Mouse (Mus musculus): Measurements from ENCODE around the gene Zfp462. TPM values are rescaled to one million over a fixed set of nuclear protein-coding genes. Genes with fewer than 3 reads are reported as not detected.

Gene Zfp462
- polyA plus RNA-seq, 1 experiment from 2014 or later = 16.8 TPM

DNA sequence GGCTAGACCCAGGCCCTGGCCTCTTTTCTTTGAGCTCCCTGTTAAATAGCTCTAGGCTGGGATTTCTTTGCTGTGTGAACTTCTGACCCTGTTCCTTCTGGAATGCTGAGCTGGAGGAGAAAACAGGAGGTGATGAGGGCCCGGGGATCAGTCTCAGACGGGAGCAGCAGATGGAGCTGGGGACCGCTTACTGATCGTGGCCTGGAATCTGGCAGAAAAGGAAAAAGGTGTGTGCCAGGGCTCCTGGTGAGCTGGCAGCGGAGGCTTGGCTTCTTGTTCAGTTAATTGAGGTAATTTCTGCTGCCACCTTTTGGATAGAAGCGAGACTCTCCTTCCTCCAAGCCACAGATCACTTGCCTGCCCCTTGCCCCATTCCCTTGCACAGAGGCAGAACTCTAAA is 177.1 kb downstream of the Zfp462 start:
- no peaks in the 10 kb centered on the region for H3K9me3 ChIP-seq (ENCODE audit: control insufficient read depth, low read length)
- H3K27me3 ChIP-seq (ENCODE audit: control insufficient read depth, insufficient read depth, low read length) = no peaks in the 10 kb centered on the region
- H3K9ac ChIP-seq (replicated peaks; ENCODE audit: low read depth, low read length) = no peak overlapping the region
- no peak overlapping the region for H3K4me2 ChIP-seq (ENCODE audit: low read depth, low read length)
- no peaks in the 10 kb centered on the region for H3K4me1 ChIP-seq (ENCODE audit: control insufficient read depth, insufficient read depth, low read length)
- no peak overlapping the region for H3K4me3 ChIP-seq (ENCODE audit: low read depth, low read length)
- 45% methylated on average over 6 of the region's 6 CpGs for WGBS
- no peaks in the 10 kb centered on the region for H3K36me3 ChIP-seq (ENCODE audit: control insufficient read depth, insufficient read depth, low read length)
- ATAC-seq (ENCODE audit: low read depth) = no peak
- no peak overlapping the region for H3K27ac ChIP-seq (ENCODE audit: low read depth, low read length)

DNA sequence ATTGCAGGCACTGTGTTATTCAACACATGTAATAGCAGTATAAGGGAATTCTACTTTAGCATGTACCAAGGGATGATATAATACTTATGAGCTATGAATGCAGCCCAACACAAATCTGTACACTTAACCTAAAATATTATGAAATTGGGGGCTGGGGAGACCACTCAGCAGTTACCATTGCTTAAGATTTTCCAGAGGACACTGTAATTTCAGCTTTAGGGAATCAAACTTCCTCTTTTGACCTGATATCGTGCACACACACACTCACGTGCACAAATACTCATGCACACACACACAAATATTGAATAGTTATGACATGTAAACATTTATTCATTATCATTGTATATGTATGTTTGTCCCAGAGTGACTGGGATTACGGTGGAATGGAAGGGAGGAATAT is 179.3 kb downstream of the Zfp462 start:
- no peak overlapping the region for H3K4me3 ChIP-seq (ENCODE audit: low read depth, low read length)
- 90% methylated on average over 3 of the region's 3 CpGs for WGBS
- no peak overlapping the region for H3K27ac ChIP-seq (ENCODE audit: low read depth, low read length)
- H3K9ac ChIP-seq (replicated peaks; ENCODE audit: low read depth, low read length) = no peak overlapping the region
- H3K36me3 ChIP-seq (ENCODE audit: control insufficient read depth, insufficient read depth, low read length) = no peaks in the 10 kb centered on the region
- no peaks in the 10 kb centered on the region for H3K9me3 ChIP-seq (ENCODE audit: control insufficient read depth, low read length)
- H3K4me1 ChIP-seq (ENCODE audit: control insufficient read depth, insufficient read depth, low read length) = no peaks in the 10 kb centered on the region
- H3K4me2 ChIP-seq (ENCODE audit: low read depth, low read length) = no peak overlapping the region
- no peak for ATAC-seq (ENCODE audit: low read depth)
- H3K27me3 ChIP-seq (ENCODE audit: control insufficient read depth, insufficient read depth, low read length) = no peaks in the 10 kb centered on the region

DNA sequence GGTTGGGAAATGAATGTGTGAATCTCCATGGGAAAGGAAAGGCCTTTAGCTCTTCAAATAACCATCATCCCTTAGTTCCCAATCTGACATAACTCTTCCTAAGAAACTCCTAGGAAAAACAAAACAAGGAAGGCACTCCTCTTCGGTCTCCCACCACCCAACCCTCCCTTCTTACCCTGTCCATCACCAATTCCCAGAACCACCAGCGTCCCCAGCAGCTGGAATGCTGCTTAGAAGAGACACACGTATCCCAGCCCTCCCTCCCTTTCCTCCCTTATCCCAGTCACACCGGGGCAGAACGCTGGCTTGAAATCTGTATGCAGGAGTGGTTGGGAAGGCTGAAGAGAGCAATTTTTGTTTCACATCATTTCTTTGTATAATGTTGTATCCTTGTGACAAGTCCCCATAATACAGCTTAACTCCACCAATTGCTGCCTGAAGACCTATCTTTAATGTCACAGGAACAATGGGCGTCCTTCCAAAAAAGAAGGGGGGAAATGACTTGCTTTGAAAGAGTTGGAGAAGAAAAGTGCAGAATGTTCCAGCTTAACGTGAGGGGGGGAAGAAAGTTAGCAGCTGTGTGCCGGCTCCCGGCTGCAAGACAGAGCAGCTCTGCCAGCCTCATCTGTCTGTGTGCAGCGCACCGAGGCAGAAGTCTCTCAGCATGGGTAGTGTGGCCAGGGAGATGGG is 180.3 kb downstream of the Zfp462 start:
- WGBS = 57% methylated on average over 11 of the region's 11 CpGs
- H3K27ac ChIP-seq (ENCODE audit: low read depth, low read length) = no peak overlapping the region
- H3K9ac ChIP-seq (replicated peaks; ENCODE audit: low read depth, low read length) = no peak overlapping the region
- no peaks in the 10 kb centered on the region for H3K36me3 ChIP-seq (ENCODE audit: control insufficient read depth, insufficient read depth, low read length)
- no peak overlapping the region for H3K4me3 ChIP-seq (ENCODE audit: low read depth, low read length)
- H3K27me3 ChIP-seq (ENCODE audit: control insufficient read depth, insufficient read depth, low read length) = no peaks in the 10 kb centered on the region
- no peaks in the 10 kb centered on the region for H3K4me1 ChIP-seq (ENCODE audit: control insufficient read depth, insufficient read depth, low read length)
- no peaks in the 10 kb centered on the region for H3K9me3 ChIP-seq (ENCODE audit: control insufficient read depth, low read length)
- no peak for ATAC-seq (ENCODE audit: low read depth)
- H3K4me2 ChIP-seq (ENCODE audit: low read depth, low read length) = no peak overlapping the region

DNA sequence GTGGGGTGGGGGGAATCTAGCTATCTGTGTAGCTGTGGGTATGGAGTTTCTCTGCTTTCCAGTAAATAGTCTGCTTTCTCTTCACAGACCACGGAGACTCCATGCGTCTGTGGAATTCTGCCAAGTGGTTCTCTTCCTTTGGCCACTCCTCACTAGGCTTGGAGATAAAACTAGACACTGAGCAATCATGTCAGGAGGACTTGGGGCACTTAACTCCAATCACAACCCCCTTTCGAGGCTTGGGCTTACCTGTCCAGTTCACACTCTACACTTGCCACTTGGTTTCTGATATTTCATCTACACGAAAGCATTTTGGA is 180.8 kb downstream of the Zfp462 start:
- no peak overlapping the region for H3K9ac ChIP-seq (replicated peaks; ENCODE audit: low read depth, low read length)
- H3K27me3 ChIP-seq (ENCODE audit: control insufficient read depth, insufficient read depth, low read length) = no peaks in the 10 kb centered on the region
- H3K4me3 ChIP-seq (ENCODE audit: low read depth, low read length) = no peak overlapping the region
- H3K27ac ChIP-seq (ENCODE audit: low read depth, low read length) = no peak overlapping the region
- no peaks in the 10 kb centered on the region for H3K9me3 ChIP-seq (ENCODE audit: control insufficient read depth, low read length)
- no peak for ATAC-seq (ENCODE audit: low read depth)
- H3K36me3 ChIP-seq (ENCODE audit: control insufficient read depth, insufficient read depth, low read length) = no peaks in the 10 kb centered on the region
- H3K4me2 ChIP-seq (ENCODE audit: low read depth, low read length) = no peak overlapping the region
- WGBS = 77% methylated on average over 4 of the region's 4 CpGs
- H3K4me1 ChIP-seq (ENCODE audit: control insufficient read depth, insufficient read depth, low read length) = no peaks in the 10 kb centered on the region

DNA sequence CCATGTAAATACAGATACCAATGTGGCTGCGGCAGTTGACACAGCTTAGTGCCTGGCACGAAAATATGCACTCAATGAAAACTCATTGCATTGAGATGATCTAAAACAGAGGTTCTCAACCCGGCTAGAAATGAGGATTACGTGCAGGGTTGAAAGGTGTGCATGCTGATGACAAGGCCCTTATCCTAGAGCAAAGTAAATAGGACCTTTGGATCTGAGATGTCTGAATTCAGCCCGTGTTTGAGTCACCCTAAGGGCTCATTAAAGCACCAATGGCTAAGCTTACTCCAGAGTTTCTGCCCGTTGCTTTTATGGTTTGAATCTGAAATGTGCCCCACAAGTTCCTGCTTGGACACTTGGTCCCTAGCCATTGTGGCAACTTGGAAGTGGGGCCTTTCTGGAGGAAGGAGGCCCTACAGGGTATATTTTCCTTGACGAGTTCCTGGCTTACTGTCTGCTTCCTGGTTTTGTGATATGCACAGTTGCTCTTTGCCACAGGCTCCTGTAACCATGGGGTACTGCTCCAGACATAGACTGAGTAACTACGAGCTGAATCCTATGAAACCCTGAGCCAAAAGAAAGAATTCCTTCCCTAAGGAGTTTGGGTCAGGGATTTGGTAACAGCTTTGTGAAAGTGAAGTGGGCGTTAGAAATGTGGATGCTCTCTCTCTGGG is 182.5 kb downstream of the Zfp462 start:
- Histone ChIP-seq H3K27ac (ENCODE audit: low read depth, low read length) (no peak overlapping the region), H3K36me3 (ENCODE audit: control insufficient read depth, insufficient read depth, low read length) (no peaks in the 10 kb centered on the region), H3K4me3 (ENCODE audit: low read depth, low read length) (no peak overlapping the region), H3K27me3 (ENCODE audit: control insufficient read depth, insufficient read depth, low read length) (no peaks in the 10 kb centered on the region), H3K4me2 (ENCODE audit: low read depth, low read length) (no peak overlapping the region), H3K4me1 (ENCODE audit: control insufficient read depth, insufficient read depth, low read length) (no peaks in the 10 kb centered on the region), H3K9me3 (ENCODE audit: control insufficient read depth, low read length) (no peaks in the 10 kb centered on the region), H3K9ac (replicated peaks; ENCODE audit: low read depth, low read length) (no peak overlapping the region)
- ATAC-seq (ENCODE audit: low read depth) = no peak
- 90% methylated on average over 9 of the region's 9 CpGs for whole genome bisulfite sequencing

DNA sequence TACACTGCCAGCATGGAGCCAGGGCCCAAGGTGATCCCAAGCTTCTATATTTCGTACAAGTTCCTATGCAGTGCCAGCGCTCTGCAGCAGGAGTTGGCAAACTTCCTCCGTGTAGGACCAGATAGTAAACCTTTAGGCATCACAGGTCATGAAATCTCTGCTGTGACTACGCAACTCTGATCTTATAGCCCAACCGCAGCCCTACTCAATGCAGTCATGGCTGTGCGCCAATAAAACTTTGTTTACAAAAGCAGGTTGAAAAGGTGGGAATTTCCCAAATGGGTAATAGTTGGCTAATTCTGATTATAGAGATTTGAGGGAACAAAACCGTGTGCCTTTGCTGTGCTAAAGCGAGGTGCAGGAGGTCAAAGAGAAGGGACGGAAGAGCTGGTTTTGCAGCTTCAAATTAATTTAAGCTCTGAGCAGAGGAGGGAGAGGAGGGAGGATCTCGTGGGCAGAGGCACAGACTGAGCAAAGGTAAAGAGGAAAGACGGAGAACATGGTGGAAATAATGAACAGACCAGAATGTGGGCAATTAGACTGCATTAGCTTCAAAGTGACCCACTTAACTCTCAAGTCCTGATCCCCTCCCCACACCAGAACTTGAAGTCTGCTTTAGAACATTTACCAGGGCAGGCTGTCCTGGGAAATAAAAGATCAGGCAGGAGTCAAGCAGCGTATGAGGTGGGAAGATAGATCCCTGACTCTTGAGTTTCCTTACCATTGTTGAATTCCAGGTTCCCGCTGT is 183.4 kb downstream of the Zfp462 start:
- WGBS = 88% methylated on average over 13 of the region's 13 CpGs
- no peaks in the 10 kb centered on the region for H3K27me3 ChIP-seq (ENCODE audit: control insufficient read depth, insufficient read depth, low read length)
- H3K36me3 ChIP-seq (ENCODE audit: control insufficient read depth, insufficient read depth, low read length) = no peaks in the 10 kb centered on the region
- no peak overlapping the region for H3K4me2 ChIP-seq (ENCODE audit: low read depth, low read length)
- H3K9me3 ChIP-seq (ENCODE audit: control insufficient read depth, low read length) = no peaks in the 10 kb centered on the region
- H3K9ac ChIP-seq (replicated peaks; ENCODE audit: low read depth, low read length) = no peak overlapping the region
- no peak for ATAC-seq (ENCODE audit: low read depth)
- H3K27ac ChIP-seq (ENCODE audit: low read depth, low read length) = no peak overlapping the region
- H3K4me1 ChIP-seq (ENCODE audit: control insufficient read depth, insufficient read depth, low read length) = no peaks in the 10 kb centered on the region
- H3K4me3 ChIP-seq (ENCODE audit: low read depth, low read length) = no peak overlapping the region
